Mouse (Mus musculus) kidney, adult 2 months (tissue): Measurements from ENCODE around the gene Igsf21.

Source experiments
- CTCF ChIP-seq: fragments of 200-500 bp; conservative IDR thresholded peaks from 2 replicates; pipeline ENCODE4 v1.5.1; 2011; ENCODE audit warnings: low read depth, mild to moderate bottlenecking, control low read depth, low read length, moderate library complexity, mixed read lengths; ENCODE audit not compliant: insufficient read depth, insufficient read length
- POLR2A ChIP-seq: fragments of 200-500 bp; IDR thresholded peaks from one replicate; pipeline ENCODE4 v1.6.1; 2011; ENCODE audit warnings: low read depth, low read length, control low read depth

DNA sequence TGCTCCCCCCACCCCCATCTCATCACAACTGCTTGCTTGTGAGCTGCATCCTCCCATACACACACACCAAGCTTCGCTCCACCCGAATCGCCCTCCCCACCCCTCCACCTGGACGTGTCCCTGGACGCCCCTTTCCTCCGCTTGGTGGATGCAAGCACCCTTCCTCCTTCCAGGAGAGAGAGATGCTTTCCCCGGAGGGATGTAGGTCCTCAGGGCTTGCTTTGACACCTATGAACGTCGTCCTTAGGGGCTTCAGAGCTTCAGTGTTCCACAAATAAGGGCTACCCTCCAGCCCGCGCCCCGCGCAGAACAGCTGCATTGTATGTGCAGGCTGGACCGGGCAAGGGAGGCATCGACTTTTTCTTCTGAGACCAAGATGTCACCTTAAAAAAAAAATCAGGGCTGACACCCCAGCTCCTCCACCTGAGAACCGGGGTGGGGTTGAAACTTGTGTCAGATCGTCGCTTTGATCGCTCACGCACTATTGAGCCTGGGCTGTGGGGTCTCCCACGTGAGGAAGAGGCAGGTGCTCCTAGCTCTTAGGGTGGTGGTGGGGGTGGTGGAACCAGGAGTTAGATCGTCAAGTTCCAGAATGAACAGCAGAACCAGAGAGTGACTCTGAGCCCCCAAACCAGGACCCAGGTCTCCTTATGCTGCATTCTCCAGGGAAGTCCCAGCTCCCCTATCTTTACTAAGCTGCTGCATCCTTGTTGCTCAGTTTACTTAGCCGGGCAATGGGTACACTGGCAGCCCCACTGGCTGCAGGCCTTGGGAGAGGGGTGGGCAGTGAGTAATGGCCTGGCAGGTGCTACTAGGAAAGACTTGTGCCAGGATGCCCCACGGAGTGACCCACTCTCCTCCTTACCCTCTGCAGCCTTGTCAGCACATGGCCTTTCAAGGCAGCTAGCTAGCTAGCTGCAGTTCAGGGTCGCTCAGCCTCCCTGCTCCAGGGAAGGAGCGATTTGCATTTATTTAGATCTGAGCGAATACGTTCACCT lies 721 bp upstream of the Igsf21 start:
- no peak for TF ChIP-seq POLR2A
- TF ChIP-seq CTCF: no peak
